Mouse (Mus musculus): Measurements from ENCODE around the gene Samm50.
A peak's percentile ranks its signal among the peaks of the same experiment; 100 is the strongest.

Samm50 gene

GRCm38 (mm10) chr15:84238552-84238951 is 46.5 kb downstream of the Samm50 start:
- DNase-seq (ENCODE audit: low spot score) = no peak

- no peak for DNase-seq (ENCODE audit: low spot score)
Measured at GRCm38 (mm10) chr15:84238991-84239401, 47.0 kb downstream of the Samm50 start.

- DNase-seq (ENCODE audit: low spot score) = peak; percentile 65
Measured at GRCm38 (mm10) chr15:84241520-84241919, 49.5 kb downstream of the Samm50 start.

GRCm38 (mm10) chr15:84245104-84245503 is 53.1 kb downstream of the Samm50 start:
- no peak for DNase-seq (ENCODE audit: low spot score)

GRCm38 (mm10) chr15:84246195-84246594 is 54.2 kb downstream of the Samm50 start:
- DNase-seq (ENCODE audit: low spot score) = no peak

- no peak for DNase-seq (ENCODE audit: low spot score)
Measured at GRCm38 (mm10) chr15:84247309-84247708, 55.3 kb downstream of the Samm50 start.

GRCm38 (mm10) chr15:84251227-84251626 is 59.2 kb downstream of the Samm50 start:
- no peak for DNase-seq (ENCODE audit: low spot score)

GRCm38 (mm10) chr15:84252645-84253044 is 60.6 kb downstream of the Samm50 start:
- no peak for DNase-seq (ENCODE audit: low spot score)

- DNase-seq (ENCODE audit: low spot score) = no peak
Measured at GRCm38 (mm10) chr15:84253757-84254156, 61.7 kb downstream of the Samm50 start.

- no peak for DNase-seq (ENCODE audit: low spot score)
Measured at GRCm38 (mm10) chr15:84254387-84254786, 62.3 kb downstream of the Samm50 start.

GRCm38 (mm10) chr15:84256254-84256850 is 64.3 kb downstream of the Samm50 start:
- DNase-seq (ENCODE audit: low spot score) = no peak

- no peak for DNase-seq (ENCODE audit: low spot score)
Measured at GRCm38 (mm10) chr15:84256864-84257263, 64.8 kb downstream of the Samm50 start.

GRCm38 (mm10) chr15:84258602-84259355 is 66.7 kb downstream of the Samm50 start:
- DNase-seq (ENCODE audit: low spot score) = no peak

- DNase-seq (ENCODE audit: low spot score) = peak; percentile 89
Measured at GRCm38 (mm10) chr15:84260123-84260822, 68.2 kb downstream of the Samm50 start.

- DNase-seq (ENCODE audit: low spot score) = no peak
Measured at GRCm38 (mm10) chr15:84262630-84263029, 70.6 kb downstream of the Samm50 start.

GRCm38 (mm10) chr15:84263573-84263972 is 71.5 kb downstream of the Samm50 start:
- no peak for DNase-seq (ENCODE audit: low spot score)

GRCm38 (mm10) chr15:84265141-84265540 is 73.1 kb downstream of the Samm50 start:
- no peak for DNase-seq (ENCODE audit: low spot score)

GRCm38 (mm10) chr15:84266290-84266689 is 74.2 kb downstream of the Samm50 start:
- DNase-seq (ENCODE audit: low spot score) = no peak
